Mouse (Mus musculus) gastrocnemius, adult 18-20 months (tissue): ENCODE results near the gene Tjp3. TPM values are rescaled to one million over a fixed set of nuclear protein-coding genes. Genes with fewer than 3 reads are reported as not detected.

ENCODE experiments used
- DNase-seq: peaks from one replicate; pipeline ENCODE4 v3.0.0; 2021; ENCODE audit warnings: low spot score
- total RNA-seq, 2 experiments: library from RNA; stranded (reverse); gene quantifications; 2 replicates each; pipeline ENCODE4 v1.2.3; 2021

Gene Tjp3
- total RNA-seq, 2 experiments from 2014 or later = not detected

GRCm38 (mm10) chr10:81319741-81320549, 28.6 kb upstream of the Tjp3 start:
- DNase-seq = peak; percentile 26

- no peak for DNase-seq
Measured at GRCm38 (mm10) chr10:81319330-81319699, 27.9 kb upstream of the Tjp3 start.

- peak; percentile 54 for DNase-seq
Measured at GRCm38 (mm10) chr10:81318589-81319329, 27.4 kb upstream of the Tjp3 start.

GRCm38 (mm10) chr10:81317273-81317672, 25.9 kb upstream of the Tjp3 start:
- DNase-seq = no peak

GRCm38 (mm10) chr10:81316338-81317060, 25.1 kb upstream of the Tjp3 start:
- DNase-seq = no peak

- DNase-seq = no peak
Measured at GRCm38 (mm10) chr10:81315587-81315986, 24.2 kb upstream of the Tjp3 start.

- no peak for DNase-seq
Measured at GRCm38 (mm10) chr10:81314201-81314600, 22.8 kb upstream of the Tjp3 start.

- no peak for DNase-seq
Measured at GRCm38 (mm10) chr10:81313581-81313980, 22.2 kb upstream of the Tjp3 start.

GRCm38 (mm10) chr10:81309571-81309970, 18.2 kb upstream of the Tjp3 start:
- DNase-seq = no peak

GRCm38 (mm10) chr10:81306837-81307682, 15.7 kb upstream of the Tjp3 start:
- DNase-seq = no peak

- DNase-seq = no peak
Measured at GRCm38 (mm10) chr10:81306173-81306668, 14.8 kb upstream of the Tjp3 start.

GRCm38 (mm10) chr10:81305663-81306062, 14.3 kb upstream of the Tjp3 start:
- DNase-seq = no peak

- DNase-seq = peak; percentile 55
Measured at GRCm38 (mm10) chr10:81304597-81305238, 13.3 kb upstream of the Tjp3 start.

- DNase-seq = no peak
Measured at GRCm38 (mm10) chr10:81303761-81304160, 12.4 kb upstream of the Tjp3 start.

- DNase-seq = no peak
Measured at GRCm38 (mm10) chr10:81303258-81303657, 11.9 kb upstream of the Tjp3 start.

GRCm38 (mm10) chr10:81302781-81303218, 11.4 kb upstream of the Tjp3 start:
- DNase-seq = no peak

GRCm38 (mm10) chr10:81302288-81302687, 10.9 kb upstream of the Tjp3 start:
- no peak for DNase-seq

GRCm38 (mm10) chr10:81301321-81301720, 9.9 kb upstream of the Tjp3 start:
- no peak for DNase-seq

GRCm38 (mm10) chr10:81300352-81300907, 9.0 kb upstream of the Tjp3 start:
- DNase-seq = no peak
